Mouse (Mus musculus): ENCODE results near the gene Dock1.

Dock1 gene

DNA sequence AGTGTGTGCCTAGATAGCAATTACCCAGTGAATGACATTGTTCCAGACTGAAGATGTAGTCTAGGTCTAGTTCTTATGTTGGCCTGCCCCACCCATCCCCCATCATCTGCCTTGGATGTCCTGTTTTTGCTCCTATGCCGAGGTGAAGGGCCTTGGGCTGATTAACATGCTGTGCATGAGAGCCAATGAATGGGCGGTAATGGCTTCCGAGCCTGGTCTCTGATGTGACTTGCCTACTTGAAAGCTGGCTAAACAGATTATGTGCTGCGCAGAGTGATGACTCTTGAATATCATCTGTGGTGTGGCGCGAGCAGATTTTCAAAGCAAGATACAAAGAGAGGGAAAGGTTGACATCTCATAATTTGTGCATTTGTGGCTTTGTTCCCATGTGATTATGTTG is 191.5 kb downstream of the Dock1 start:
- DNase-seq = no peak

DNA sequence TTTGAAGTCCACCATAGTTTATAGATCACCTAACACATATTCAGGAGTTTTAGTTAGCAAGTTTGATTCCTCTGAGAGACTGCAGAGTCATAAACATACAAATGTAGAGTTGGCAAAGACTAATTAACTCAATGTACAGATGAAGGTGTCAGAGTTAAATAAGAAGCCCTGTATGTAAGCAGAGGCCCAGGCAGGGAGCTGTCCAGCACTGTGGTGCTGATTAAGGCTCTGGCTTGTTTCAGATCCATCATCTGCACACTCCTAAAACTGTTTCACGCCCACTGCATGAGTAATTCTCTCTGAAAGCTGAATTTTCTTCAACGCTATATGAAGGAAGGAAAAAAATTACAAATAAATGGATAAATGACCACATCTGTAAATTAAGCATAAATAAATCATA is 193.7 kb downstream of the Dock1 start:
- DNase-seq = peak; percentile 7

DNA sequence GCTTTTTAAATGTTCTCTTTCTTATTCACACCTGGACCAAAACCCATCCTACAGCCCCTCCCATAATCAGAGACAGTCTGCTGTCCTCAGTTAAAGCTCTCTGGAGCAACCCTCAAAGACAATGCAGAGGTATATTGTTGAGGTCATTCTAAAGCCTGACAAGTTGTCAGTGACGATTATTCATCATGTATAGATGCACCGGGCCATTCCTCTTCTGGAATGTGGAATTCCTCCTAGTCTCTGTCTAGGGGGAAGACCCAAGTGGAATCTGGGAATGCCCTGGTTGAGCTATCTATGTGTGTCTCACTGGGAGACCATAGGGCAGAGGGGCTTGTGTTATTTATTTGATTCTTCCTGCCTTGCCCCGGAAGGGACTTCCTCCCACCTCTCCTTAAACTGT is 202.1 kb downstream of the Dock1 start:
- DNase-seq = no peak

DNA sequence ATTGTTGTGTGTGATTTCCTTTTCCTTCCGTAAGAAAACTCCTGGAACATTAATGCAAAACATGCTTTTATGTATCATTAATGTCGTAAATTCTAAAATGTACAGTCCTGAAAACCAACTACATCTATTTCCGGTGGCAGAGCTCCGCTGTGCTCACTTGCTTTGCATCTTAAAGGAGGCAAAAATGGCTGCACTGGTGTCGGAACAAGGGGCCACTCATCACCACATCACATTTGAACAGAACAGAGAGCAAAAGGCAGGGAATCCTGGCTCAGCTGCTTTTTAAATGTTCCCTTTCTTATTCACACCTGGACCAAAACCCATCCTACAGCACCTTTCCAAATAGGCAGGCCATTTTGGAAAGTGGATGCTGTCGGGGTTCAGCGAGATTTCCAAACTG is 202.5 kb downstream of the Dock1 start:
- no peak for DNase-seq

DNA sequence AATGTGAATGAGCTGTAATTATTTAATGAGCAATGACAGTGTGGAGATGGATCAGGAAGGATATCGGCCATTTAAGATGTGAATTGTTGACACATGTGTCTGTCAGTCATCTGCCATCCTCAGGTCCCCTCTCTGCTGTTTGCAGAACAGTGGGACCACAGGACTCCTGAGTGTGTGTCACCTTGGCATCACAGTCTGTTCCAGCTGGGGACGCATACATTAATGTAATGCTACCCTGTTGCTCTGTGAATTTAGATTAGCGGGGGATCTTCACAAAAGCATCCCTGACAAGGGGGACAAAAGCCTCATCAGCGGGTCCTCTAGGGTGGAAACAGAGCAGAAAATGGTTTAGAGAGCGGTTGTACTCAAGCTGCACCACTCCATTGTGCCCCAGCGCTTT is 208.5 kb downstream of the Dock1 start:
- DNase-seq = no peak

DNA sequence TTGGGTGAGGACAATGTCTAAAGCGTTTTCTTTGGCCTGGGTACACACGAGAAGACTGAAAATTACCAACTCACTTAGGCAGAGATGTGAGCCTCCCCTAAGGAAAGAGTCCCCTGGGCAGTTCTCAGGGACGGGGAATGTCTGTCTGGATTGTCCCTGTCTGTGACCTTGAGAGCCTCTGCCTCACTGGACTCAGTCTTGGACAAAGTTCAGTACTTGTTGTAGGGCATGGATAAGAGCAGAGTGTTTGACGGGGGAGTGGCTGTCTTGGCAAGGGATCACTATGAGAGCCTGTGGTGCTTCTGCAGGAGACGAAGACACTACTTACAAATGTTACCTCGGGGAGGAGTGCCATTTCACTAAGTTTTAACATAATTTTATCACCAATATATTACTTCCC is 210.0 kb downstream of the Dock1 start:
- peak; percentile 10 for DNase-seq

DNA sequence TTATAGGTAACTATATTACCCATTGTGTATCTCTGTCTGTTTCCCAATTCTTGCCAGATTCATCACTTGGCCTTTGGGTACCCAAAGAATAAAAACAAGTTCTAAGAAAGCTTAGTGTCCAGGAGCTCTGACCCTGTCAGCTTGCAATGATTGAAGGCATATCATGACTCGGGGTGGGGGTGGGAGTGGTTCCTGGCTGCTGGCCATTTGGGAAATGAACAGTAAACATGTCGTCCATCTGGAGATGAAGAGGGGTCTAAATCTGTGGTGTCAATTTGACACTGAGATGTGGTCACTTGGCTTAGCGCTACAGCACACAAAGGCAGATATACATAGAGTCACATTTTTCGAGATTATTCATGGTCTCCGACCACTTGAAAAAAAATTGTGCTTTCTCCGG is 213.1 kb downstream of the Dock1 start:
- no peak for DNase-seq

DNA sequence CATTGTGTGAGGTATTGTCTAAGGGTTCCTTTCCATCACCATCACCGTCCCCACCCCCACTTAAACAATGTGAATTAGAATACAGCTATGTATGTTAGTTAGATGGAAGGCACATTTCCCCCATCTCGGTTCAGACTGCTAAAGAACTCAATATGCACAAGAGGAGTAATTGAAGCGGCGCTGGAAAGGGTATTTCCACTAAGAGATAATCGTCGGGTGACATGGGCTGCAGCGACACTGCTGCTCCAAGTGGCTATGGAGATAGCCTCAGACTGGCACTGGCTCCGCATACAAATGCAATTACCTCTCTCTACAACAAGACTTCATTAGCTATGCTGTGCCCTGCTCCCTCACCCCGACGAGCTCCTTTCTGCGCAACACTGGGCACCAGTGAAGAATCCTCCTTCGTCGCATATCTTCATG is 222.0 kb downstream of the Dock1 start:
- DNase-seq = no peak

DNA sequence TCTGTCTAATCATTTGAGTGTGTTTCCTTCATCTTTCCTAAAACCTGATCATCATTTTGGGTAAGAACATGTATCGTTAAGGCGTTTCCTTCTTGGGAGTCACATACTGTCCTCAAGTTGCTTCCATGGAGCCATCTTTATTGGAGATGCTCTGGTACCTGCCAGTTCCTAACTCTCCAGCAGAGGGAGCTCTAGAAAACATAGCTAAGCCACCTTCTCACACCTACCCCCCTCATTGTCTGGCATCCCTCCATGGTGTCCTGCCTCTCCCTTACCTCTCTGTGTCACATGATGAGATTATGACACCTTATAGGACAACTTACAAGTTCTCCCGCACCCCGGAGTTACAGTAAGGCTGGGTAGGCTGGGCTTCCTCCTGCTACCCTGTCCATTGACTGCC is 222.5 kb downstream of the Dock1 start:
- DNase-seq = peak; percentile 29

DNA sequence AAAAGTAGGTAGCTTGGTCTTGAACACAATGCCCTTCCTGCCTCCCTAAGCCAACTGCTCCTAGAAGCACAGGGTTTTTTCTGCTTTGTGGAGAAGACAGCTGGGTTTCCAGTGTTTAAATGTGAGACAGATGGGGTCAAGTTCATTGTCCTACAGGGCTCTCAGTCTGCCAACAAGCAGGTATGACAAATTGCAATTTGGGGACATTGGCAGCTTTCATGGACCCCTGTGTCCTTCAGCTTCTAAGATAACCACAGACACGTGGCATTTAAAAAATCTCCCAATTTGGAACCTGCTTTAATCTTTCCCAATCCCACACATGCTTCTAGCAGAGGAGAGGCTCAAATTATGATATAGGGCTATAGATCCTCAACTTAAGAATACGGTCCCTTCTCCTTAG is 224.2 kb downstream of the Dock1 start:
- no peak for DNase-seq

DNA sequence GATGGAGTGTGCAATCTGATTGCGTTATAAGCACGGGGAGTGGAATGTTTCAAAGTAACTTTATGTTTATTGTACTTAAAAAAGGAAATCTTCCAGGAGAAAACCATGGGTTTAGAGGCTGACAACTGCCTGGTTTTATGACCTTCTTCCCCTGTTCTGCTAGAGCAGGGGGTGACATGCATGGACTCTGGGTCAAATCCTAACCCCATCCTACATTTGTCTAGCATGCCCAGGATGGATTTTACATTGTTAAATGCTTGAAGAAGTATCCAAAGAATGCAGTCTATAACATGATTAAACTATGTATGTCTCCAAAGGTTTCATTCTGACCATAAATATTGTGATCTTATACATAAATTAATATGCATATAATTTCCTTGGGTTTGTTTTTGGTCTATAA is 229.0 kb downstream of the Dock1 start:
- DNase-seq = no peak

DNA sequence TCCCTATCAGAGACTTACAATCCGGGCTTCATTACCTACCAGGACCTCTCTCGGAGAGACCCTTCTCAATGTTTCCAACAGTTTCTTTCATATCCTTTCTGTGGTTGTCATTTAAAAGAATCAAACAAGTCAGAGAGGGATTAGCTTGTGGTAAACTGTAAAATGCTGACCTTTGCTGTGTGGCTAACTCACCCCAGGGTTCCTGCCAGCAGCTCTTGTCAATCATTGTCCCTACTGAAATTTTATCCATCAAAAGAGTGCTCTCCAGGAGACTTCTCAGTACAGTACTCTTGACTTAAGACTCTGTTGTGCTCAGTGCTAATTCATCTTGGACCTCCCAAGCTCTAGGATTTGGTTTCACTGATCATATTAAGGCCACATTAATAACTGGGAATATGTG is 231.5 kb downstream of the Dock1 start:
- DNase-seq = peak; percentile 47

DNA sequence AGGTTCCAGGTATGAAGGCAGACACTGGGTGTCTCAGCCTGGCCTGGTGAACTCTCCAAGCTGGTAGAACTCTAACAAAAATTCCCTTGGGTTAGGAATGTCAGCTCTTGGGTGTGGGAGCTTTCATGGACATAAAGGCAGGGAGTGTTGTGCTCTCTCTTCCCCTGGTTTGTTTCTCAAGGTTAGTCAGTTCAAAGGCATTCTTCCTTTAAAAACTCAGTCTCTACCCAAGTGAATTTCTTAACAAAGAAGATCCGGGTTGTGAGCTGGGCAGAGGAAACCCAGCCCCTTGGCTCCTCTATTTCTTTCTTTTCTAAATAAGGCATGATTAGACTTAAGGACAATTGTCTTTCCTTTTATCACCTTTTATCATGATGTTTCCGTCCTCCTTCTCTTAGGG is 261.4 kb downstream of the Dock1 start:
- DNase-seq = no peak

DNA sequence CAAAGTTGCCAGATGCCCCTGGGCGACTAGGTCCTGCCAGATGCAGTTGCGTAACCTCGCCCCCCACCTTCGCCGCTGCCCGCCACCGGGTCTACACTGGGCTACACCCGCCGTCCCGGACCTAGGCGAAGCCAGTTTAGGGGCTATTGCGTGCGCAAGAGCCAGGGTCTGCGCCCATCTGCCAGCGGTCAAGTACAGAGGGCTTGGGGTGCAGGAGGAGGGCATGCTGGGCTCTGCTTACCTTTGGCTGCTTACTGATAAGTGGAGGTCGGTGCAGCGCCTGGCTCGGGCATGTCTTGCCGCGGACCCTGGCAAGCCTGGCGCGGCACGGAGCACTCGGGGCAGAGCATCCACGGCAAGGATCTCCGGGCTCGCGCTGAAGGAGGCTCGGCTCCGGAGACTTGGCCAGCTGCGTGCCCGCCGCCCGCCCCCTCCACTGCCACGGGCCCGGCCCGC is 267.0 kb downstream of the Dock1 start:
- no peak for DNase-seq

DNA sequence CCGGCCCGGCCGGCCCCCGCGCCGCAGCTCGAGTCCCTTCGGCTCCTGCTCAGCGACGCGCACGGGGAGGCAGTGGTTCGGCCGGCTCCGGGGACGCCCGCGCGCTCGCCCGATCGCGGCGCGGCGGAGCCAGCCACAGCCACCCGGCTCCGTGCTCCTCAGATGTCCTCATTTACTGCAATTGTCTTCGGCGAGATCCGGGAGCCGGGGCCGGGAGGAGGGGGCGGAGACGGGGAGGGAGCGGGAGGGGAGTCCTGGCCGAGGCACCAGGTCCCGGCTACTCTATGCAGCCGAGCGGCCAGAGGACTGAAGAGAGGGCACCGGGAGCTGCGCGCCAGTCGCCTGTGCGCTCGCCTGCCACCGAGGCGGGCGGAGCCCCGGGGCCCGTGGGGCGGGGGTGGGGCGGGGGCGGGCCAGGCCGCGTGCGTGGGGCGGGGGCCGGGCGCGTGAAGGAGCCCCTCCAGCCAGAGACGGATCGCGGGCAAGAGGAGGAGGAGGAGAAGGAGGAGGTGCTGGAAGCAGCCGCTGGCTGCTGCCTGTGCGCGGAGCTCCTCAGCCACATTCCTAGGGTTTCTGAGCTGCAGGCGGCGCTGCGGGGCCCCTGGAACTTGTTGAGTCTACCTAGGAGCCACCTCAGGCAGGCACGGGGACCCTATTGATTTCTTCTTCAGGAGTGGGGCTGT is 267.6 kb downstream of the Dock1 start, which contains the start of gene Fam196a:
TSS of gene Fam196a (minus strand) at position 504 of the 683 bp plus-strand sequence.
- peak; percentile 9 for DNase-seq

DNA sequence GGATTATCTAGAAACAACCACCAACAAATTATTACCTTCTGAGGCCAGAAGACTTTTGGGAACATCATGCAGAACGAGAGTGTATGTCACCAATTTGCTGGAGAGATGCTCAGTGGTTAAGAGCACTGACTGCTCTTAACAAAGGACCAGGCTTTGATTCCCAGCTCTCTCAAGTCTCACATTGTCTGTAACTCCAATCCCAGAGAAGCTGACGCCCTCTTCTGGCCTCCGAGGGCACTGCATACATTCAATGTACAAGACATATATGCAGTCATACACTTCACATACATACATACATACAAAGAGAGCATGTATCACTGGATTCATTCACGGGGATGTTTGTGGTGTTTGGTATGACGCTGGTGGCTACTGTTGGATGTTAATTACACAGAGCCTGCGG is 271.4 kb downstream of the Dock1 start:
- no peak for DNase-seq

DNA sequence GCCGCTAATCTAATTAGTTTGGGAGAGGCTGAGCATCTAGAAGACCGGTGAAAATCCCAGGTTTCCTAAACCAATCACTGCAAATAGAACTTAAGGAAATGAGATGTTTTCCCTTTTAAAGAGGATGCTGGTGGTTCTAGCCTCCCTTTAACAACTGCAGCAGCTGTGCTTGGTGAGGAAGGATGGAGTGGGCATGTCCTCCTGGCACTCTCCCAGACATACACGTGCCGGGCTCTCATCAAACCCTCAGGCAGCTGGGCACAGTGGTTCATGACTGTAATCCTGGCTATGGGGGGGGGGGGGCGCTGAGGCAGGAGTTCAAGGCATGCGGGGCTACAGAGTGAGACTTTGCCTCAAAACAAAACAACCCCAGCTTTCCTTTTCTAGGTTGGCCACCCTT is 272.6 kb downstream of the Dock1 start:
- DNase-seq = no peak

DNA sequence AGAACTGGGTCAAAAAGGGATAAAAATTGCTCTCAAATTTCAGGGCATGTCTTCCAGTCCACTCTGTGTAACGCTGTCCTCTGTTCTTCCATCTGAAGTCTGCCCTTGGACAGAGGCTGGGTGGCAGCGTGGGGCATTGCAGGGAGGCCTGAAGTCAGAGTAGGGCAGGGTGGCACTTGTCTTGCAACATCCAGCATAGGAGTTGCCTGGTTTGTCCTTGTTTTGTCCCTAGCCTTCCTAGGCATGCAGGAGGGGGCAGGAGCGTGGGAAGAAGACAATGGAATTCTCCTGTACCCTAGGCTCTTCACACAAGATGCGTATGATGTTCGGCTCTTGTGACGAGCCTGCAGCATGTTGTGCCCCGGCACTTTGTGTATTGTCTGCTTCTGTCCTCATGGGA is 273.2 kb downstream of the Dock1 start:
- no peak for DNase-seq

DNA sequence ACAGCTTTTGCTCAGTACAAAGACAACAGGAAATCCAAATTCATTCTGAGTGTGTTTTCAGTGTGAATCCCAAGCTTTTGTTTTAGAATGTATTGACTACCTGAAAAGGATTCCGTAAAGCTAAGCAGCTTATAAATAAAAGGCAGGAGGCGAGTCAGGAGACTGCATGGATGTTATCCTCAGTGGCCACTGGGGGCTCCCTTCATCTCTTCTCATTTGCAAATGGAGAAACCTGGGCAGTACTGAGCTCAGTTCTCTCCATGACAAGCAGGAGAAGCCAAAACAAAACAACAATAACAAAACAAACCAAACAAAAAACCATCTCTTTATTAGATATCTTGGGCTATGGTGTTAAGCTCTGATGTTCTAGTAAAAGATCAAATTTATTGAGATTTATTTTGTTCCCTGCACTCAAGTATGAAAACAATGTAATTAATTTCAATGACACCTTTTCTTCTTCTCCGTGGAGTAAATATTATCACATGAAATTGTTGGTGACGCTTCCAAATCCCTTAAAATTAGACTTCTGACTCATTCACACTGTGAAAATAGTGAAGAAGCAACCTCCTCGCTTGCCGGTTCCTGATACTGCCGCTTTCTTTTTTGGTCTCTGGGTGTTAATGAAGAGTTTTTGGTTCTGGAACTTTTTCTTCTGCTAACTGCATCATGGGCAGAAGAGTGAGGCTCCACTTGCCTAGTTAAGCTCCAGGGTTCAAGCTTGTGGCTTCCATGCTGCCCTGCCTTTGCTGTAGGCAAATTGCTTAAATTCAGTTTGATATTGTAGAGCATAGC is 275.7 kb downstream of the Dock1 start:
- DNase-seq = no peak

DNA sequence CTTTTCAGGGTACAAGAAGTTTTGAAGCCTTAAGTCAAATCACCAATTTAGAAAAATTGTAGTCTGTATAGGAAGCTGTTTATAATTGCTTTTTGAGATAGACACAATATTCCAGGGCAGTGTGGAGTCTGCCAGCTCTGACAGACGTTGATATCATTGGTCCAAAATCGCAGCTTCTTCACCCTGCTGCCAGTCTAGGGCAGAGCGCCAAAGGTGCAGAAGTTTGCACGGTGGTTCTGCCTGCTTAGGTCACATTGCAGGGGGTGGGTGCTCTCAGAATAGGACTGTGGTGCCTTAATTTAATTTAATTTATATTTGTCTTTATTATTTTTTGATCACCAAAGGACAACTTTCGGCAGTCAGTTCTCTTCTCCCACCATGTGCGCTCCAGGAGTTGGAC is 288.6 kb downstream of the Dock1 start:
- DNase-seq = no peak

DNA sequence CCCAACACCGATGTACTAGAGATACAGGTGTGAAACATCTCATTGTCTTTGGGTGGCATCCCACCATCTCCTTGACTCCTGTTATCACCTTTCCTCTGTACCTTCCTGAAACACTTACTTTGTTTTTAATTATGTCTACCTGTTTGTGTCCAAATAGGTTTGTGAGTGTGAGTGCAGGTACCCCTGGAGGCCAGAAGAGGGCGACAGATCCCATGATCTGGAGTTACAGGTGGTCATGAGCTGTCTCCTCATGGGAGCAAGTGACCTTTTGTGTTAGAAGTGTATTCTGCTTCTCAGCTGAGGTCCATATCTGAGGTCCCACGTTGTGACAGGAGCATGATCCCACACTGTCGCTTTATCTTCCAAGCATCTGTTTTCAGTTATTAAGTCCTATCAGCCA is 290.4 kb downstream of the Dock1 start:
- DNase-seq = peak; percentile 45

DNA sequence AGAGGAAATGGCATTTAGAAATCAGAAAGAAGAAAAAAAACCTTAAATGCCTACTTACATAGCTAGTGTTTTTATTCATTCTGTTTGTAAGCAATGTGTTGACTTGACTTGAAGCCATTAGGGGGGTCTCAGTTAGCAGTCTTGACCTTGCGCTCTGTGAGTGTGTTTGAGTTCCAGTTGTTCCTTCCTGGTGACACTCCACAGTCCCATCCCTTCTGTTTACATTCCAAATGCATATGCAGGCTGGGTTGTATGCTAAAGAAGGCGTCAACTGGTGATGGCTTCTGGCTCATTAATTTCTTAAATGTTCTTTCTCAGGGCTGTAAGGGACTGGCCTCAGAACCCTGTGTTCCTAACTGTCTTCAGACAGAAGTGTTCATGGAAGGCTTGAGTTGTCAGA is 291.2 kb downstream of the Dock1 start:
- no peak for DNase-seq

DNA sequence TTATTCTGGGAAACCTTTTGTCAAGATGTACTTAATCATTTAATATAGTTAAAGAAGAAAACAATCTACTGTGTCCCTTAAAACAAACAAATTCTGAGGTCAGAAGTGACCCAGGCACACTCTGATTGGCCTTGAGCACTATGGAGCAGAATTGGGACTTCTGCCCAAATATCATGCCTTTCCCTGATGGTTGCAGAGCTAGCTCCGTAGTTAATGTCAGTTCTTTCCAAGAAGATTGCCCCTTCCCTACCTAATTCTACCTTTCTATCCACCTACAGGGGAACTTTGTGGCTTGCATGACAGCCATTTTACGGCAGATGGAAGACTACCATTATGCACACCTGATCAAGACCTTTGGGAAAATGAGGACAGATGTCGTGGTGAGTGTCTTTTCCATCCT is 319.8 kb downstream of the Dock1 start:
- DNase-seq = no peak

DNA sequence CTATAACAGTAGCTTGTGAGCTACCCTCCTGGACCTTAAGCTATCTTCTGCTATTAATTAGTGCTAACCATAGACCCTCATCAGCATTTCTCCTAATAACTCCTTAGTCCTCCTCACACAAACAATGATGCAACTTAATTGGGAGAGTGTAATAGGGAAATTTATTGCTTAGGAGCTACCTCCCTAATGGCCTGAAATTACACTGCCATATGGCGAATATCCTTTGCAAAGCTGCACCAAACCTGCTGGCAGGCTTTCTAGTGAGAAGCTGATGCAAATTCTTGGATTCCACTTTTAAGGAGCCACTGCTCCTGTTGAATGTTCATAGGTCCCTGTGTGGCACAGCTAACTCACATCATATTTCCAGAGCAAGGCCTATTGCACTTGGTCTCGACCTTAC is 320.5 kb downstream of the Dock1 start:
- DNase-seq = no peak

DNA sequence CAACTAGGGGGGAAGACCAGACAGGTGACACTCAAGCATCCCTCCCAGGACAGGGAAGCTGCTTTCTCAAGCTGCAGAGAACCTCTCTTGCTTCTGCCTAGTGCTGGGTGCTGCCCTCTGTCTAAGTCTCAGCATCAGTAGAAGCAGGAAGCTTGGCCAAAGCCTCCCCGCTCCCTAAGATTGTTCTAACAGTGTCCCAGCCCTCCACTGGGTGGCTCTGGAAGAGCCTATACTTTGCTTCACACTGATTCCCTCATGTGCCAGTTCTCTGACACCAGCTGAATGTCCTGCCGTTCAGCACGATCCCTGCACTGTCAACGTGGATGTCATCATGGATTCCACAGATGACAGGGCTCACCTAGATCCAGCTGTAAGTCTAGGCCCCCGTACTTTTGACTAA is 324.5 kb downstream of the Dock1 start:
- DNase-seq = no peak

Measured in kidney, adult 9 months (tissue).